Mouse (Mus musculus) Patski (cell line): Measurements from ENCODE around the gene Fezf2. TPM values are rescaled to one million over a fixed set of nuclear protein-coding genes. Genes with fewer than 3 reads are reported as not detected.

Source experiments
- ATAC-seq: fragments of 100-300 bp; one replicate; pipeline ENCODE4 v1.8.0; 2021
- CTCF ChIA-PET: fragments of 350-600 bp; sonication (Branson Sonifier 250); formaldehyde crosslinking; loops from one replicate; lab custom pipeline; 2022; ENCODE audit warnings: inconsistent platforms; lab: Charles Lee
- POLR2A ChIA-PET: fragments of 350-600 bp; sonication (Branson Sonifier 250); formaldehyde crosslinking; loops from one replicate; lab custom pipeline; 2022; ENCODE audit warnings: antibody characterized with exemption, inconsistent platforms; lab: Charles Lee
- DNase-seq: peaks from one replicate; pipeline ENCODE4 v3.0.0-alpha.2; 2011; ENCODE audit warnings: low read depth, low spot score
- H3K27me3 ChIP-seq: fragments of 371-371 bp; one replicate; pipeline ENCODE4 v1.5.1; 2021
- CTCF ChIP-seq: fragments of 100-300 bp; IDR thresholded peaks from one replicate; pipeline ENCODE4 v1.5.1; 2021
- in situ Hi-C: fragments of 300-500 bp; cut with MboI; formaldehyde crosslinking; loops from 3 replicates; pipeline ENCODE4 v1.11.1; 2018; ENCODE audit warnings: low pct_unique_long_range_greater_than_20kb, mixed read lengths
- polyA plus RNA-seq: library from polyadenylated mRNA; unstranded; gene quantifications from one replicate; pipeline ENCODE4 v1.2.3, GENCODE M21; 2021

Fezf2 gene
- not detected for polyA plus RNA-seq

DNA sequence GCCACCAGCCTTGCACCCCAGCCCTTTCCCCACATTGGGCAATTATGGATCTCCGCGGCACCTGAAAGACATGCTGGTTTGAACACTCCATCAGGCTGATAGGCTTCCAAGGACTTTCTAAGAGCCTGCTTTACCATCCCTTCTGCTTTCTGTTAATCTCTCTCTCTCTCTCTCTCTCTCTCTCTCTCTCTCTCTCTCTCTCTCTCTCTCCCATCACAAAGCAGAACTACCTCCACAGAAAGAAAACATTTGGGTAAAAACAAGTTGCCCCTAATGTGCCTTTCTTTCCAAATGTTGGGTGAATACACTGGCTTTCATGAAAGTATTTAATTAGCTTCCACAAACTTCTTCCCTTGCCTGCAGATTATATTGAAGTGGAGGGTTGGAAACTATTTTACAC lies at the start of gene Fezf2:
Gene Fezf2, minus strand, starts transcription at position 101 of the 400 bp plus-strand sequence.
- DNase-seq (no peak), ATAC-seq (no peak)
- in situ Hi-C loops, result no loop called here
- CTCF ChIA-PET, result no interaction called here
- no peak for TF ChIP-seq CTCF
- POLR2A ChIA-PET, result no interaction called here
- H3K27me3 ChIP-seq, result peaks cover 13% of the 10 kb centered on the region

DNA sequence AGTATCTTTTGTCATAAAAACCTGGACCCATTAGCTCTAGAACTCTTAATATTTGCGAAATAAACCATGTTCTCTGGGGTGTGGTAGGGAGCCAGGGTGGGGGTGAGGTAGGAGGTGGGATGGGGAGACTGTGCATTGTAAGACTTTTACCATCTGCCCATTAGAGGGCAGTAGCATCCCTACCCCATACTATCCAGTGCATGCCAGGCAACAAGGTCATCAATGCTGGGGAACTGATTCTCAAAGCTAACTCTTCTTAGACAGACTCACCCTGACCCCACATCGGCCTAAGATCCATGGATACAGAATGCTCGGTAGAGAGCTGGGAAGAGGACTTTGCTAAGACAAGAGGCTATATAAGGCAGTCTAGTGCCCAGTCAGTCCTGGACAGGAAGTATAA lies 49.6 kb upstream of the Fezf2 start:
- DNase-seq, result no peak
- ChIA-PET POLR2A (interaction anchor here (0.7 kb wide), 1 partner anchor 977 kb away, joined by 3 read pairs; no protein-coding TSS in a partner anchor), CTCF (no interaction called here)
- TF ChIP-seq CTCF, result no peak
- peaks cover 11% of the 10 kb centered on the region for H3K27me3 ChIP-seq
- in situ Hi-C loops, result no loop called here
- ATAC-seq, result no peak

DNA sequence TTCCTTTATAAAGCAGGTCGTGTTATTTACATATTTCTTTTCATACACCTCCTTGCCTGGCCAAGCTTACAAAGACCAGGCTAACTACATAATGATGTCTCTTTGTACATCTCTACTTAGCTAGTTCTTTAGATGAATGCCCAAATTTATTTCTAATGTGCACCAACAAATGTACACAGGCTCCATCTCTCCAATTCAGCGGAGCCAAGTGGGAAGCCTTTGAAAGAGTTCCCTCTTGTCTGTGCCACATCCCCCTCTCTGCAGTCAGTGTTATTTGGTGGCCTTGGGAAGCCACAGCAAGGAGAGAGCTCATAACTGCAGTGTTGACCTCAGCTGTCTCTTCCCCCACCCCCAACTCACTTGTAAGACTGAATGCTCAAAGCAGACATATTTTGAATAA lies 46.3 kb upstream of the Fezf2 start:
- H3K27me3 ChIP-seq, result peaks cover 10% of the 10 kb centered on the region

DNA sequence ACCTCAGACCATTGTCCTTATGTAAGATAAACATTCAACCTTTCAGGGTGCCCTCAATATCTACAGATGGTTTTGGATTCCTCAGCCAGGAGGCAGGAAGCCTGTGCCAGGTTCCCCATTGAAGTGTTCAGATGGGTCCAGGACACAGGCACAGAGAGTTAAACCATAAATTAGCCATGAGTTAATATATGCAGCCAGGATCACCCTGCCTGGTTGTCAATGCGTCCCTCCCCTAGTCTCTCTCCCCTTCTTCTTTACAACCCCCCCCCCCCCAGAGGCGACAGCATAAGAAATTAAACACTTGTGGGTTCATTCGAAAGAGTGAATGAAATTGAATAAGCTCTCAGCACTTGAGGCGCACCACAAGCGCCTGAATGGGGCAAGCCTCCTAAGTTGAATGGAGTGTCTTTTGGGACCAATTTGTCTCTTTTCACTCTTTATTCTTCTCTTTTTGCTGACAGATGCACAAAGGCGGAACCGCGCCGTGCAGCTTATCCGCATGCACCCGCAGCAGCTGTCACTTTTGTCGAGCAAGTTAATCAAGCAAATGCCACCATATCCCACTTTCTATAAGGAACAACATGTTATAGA lies 45.4 kb upstream of the Fezf2 start:
- ChIA-PET CTCF (no interaction called here), POLR2A (interaction anchor here (0.6 kb wide), 1 partner anchor 208 kb away, joined by 3 read pairs; no protein-coding TSS in a partner anchor)
- no peak for ATAC-seq
- H3K27me3 ChIP-seq, result peaks cover 8% of the 10 kb centered on the region
- in situ Hi-C loops, result no loop called here
- no peak for DNase-seq
- TF ChIP-seq CTCF, result no peak

More for the DNA sequence above, 46.3 kb upstream of the Fezf2 start:
- ATAC-seq (no peak), DNase-seq (no peak)
- in situ Hi-C loops, result no loop called here
- TF ChIP-seq CTCF, result no peak
- ChIA-PET CTCF (no interaction called here), POLR2A (no interaction called here)

DNA sequence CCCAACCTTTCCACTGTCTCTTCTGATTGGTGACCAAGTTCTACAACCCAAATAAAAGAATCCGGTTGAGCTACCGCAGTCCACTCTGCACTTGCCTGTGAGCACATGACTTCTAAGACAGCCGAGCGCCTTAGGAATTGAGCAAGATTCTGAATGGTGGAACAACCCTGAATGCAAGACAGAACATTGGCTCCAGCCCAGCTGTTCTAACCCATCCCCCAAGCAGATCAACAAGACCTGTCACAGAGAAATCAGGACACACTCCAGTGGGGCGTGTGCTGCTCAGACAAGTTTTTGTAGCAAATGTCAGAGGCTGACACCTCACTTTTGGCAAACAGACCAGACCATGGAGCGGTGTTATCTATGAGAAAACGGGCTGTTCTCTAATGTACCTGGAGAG lies 43.2 kb upstream of the Fezf2 start:
- CTCF ChIA-PET, result no interaction called here
- POLR2A ChIA-PET, result no interaction called here
- TF ChIP-seq CTCF, result no peak
- peaks cover 17% of the 10 kb centered on the region for H3K27me3 ChIP-seq
- DNase-seq (no peak), ATAC-seq (no peak)
- in situ Hi-C loops, result no loop called here

DNA sequence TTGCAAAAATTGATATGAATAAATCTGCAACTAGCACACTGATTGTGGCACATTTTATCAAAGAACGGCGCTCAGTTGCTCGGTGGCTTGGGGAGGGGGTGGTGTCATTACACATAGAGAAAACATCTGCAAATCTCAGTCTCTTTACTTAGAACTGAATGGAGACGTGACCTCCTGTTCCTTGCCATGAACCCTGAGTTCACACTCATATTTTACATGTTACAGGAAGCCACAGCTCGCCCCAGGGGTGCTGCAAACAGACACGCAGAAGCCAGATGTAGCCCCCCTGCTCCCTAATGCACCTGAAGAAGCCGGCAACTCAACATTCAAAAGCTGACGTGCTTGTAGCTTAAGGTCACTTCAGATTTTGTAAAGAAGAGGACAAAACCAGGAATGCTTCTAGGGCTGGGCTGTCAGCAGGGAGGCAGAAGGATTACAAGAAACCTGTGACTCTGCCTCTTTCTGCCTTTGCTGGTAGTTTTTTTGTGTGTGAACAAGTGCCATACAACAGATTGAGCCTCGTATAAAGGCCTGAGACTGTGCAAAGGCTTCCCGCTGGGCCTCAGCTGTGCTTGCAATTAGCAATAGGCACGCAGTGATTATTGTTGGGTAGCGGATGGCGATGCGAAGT lies 40.9 kb upstream of the Fezf2 start:
- H3K27me3 ChIP-seq, result peaks cover 11% of the 10 kb centered on the region
- in situ Hi-C loops, result no loop called here
- ChIA-PET POLR2A (no interaction called here), CTCF (no interaction called here)
- DNase-seq (no peak), ATAC-seq (no peak)
- no peak for TF ChIP-seq CTCF

DNA sequence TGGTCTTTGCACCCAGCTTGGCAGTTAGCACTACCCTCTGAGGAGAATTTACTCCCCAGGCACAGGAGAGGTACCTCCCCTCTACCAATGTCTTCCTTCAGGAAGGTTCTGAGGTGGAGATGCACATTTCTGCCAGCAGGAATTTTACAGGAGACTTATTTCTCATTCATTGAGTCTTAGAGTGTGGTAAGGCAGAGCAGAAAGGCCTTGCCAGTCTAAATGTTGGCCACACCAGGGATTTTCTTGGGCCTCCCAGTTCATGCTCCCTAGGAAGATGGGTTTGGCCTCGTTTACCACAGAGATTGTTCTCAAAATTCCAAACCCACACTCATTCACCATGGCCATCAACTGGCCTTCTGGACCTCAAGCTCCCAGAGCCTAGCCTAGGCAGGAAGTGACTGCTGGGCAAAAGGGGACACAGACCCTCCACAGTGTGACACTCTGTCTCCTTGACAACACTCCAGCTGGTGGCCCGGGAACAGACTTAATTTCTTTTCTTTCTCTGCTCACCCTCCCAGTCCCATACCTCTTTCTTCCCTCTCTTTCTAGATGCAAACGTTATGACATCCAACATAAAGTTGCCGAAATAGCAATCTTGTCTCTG lies 40.3 kb upstream of the Fezf2 start:
- no peak for TF ChIP-seq CTCF
- in situ Hi-C loops, result no loop called here
- peaks cover 13% of the 10 kb centered on the region for H3K27me3 ChIP-seq
- DNase-seq, result no peak
- no peak for ATAC-seq
- ChIA-PET CTCF (no interaction called here), POLR2A (no interaction called here)

DNA sequence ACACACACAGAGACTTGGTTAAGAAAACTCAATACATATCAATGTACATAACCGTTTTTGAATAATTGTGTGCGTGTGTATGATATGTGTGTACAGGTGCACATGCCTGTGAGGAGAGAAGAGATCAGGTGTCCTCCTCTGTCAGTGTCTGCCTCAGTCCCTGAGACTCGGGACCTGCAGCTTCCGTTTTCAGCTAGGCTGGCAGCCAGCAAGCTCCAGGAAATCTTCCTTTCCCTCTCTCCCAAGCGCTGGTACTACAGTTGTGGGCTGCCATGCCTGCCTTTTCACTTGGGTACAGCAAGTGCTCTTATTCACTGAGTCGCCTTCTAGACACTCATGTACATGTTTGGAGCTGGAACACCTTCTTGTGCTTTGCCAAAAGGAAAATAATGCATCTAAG lies 39.2 kb upstream of the Fezf2 start:
- in situ Hi-C loops, result no loop called here
- DNase-seq, result no peak
- POLR2A ChIA-PET, result no interaction called here
- peaks cover 13% of the 10 kb centered on the region for H3K27me3 ChIP-seq
- no peak for TF ChIP-seq CTCF
- ATAC-seq, result no peak
- CTCF ChIA-PET, result no interaction called here

DNA sequence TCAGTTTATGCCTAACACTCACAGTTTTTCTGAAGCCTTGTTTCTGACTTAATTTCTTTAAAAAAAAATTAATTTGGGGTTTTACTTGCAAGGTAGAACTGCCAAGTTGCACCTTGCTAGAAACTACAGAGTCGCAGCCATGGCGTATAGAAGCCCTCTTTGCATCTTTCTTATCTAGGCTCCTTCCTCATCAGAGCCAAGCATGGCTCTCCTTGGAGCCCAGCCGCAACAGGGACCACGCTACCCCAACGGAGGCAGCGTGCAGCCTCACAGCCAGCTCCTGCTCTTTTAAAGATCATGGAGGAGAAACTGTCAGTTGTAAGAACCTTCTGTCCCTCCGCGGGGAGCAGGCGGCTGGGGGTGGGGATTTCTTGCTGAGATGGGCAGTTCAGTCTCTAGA lies 29.9 kb upstream of the Fezf2 start:
- ChIA-PET CTCF (no interaction called here), POLR2A (no interaction called here)
- peaks cover 35% of the 10 kb centered on the region for H3K27me3 ChIP-seq
- in situ Hi-C loops, result no loop called here
- ATAC-seq (no peak), DNase-seq (no peak)
- TF ChIP-seq CTCF, result no peak

DNA sequence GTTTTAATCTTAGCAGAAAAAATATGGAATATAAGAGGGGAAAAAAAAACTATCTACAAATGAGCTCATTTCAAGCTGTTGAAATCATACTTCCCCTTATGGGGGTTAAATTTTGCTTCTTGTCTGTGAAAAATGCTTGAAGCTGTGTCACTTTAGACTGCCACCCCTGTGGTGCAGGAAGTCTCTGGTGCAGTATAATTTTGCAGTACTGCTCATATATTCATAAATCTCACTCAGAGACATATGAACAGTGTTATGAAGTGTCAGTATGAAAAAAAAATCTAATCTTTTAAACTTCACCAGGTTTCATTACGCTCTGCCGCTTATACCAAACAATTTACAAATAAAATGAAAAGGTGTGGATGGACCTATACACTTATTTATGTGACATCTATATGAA lies 29.3 kb upstream of the Fezf2 start:
- ChIA-PET POLR2A (no interaction called here), CTCF (no interaction called here)
- ATAC-seq, result no peak
- peaks cover 40% of the 10 kb centered on the region for H3K27me3 ChIP-seq
- no peak for DNase-seq
- in situ Hi-C loops, result no loop called here
- no peak for TF ChIP-seq CTCF

DNA sequence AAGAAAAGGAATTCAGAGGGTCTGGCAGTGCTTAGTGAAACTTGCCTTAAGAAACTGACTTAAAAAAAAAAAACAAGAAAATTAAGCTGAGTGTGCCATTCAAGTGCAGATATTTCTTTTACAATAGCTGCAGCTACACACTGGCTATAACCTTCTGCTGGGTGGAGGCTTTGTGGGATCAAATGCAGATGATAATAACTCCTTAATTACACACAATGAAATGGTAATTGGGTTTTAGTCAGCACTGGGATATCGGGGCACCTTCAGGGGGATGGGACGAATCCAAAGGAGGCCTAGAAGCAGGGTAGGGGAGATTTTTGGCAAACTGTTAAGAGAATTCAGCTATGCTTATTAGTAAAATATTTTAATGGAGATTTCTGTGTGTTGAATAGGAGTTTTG lies 27.5 kb upstream of the Fezf2 start:
- no peak for TF ChIP-seq CTCF
- ChIA-PET CTCF (no interaction called here), POLR2A (no interaction called here)
- H3K27me3 ChIP-seq, result peaks cover 36% of the 10 kb centered on the region
- no peak for DNase-seq
- ATAC-seq, result no peak
- in situ Hi-C loops, result no loop called here
